Mouse (Mus musculus) kidney, postnatal 14 days (tissue): ENCODE measurements around the gene Cwc15.
"Not testable (repeated sequence)": the region's sequence is repeated elsewhere in the genome, so short reads cannot be mapped to it uniquely, and the experiment has no call there.

Experiments
- DNase-seq: peaks from one replicate; pipeline ENCODE4 v3.0.0; 2022; ENCODE audit warnings: mixed read lengths

Gene Cwc15

GRCm38 (mm10) chr9:14500023-14500915 lies at the start of gene Cwc15, which contains the start of gene Kdm4d:
Gene Cwc15 (plus strand): TSS chr9:14500617.
Gene Kdm4d (minus strand): TSS chr9:14500482.
- peak; percentile 97 for DNase-seq

- not testable (repeated sequence) for DNase-seq
Observed at GRCm38 (mm10) chr9:14451120-14451519, 49.3 kb upstream of the Cwc15 start.

- DNase-seq, result no peak
Observed at GRCm38 (mm10) chr9:14456320-14456719, 44.1 kb upstream of the Cwc15 start.

GRCm38 (mm10) chr9:14462536-14462935 lies 37.9 kb upstream of the Cwc15 start:
- DNase-seq, result not testable (repeated sequence)

- not testable (repeated sequence) for DNase-seq
Observed at GRCm38 (mm10) chr9:14463668-14464067, 36.7 kb upstream of the Cwc15 start.

- no peak for DNase-seq
Observed at GRCm38 (mm10) chr9:14498896-14499705, 1.3 kb upstream of the Cwc15 start.

- DNase-seq, result no peak
Observed at GRCm38 (mm10) chr9:14500916-14501424, 553 bp downstream of the Cwc15 start.

GRCm38 (mm10) chr9:14512633-14513445 lies 12.4 kb downstream of the Cwc15 start:
- DNase-seq, result peak; percentile 41

- no peak for DNase-seq
Observed at GRCm38 (mm10) chr9:14517296-14517695, 16.9 kb downstream of the Cwc15 start.

GRCm38 (mm10) chr9:14518105-14518504 lies 17.7 kb downstream of the Cwc15 start:
- no peak for DNase-seq

GRCm38 (mm10) chr9:14520971-14521670 lies 20.7 kb downstream of the Cwc15 start:
- DNase-seq, result peak; percentile 5

GRCm38 (mm10) chr9:14521695-14522094 lies 21.3 kb downstream of the Cwc15 start:
- no peak for DNase-seq

- DNase-seq, result peak; percentile 84
Observed at GRCm38 (mm10) chr9:14523408-14524043, 23.1 kb downstream of the Cwc15 start.

GRCm38 (mm10) chr9:14530004-14530403 lies 29.6 kb downstream of the Cwc15 start:
- no peak for DNase-seq

- DNase-seq, result no peak
Observed at GRCm38 (mm10) chr9:14532283-14532682, 31.9 kb downstream of the Cwc15 start.

GRCm38 (mm10) chr9:14533659-14534058 lies 33.2 kb downstream of the Cwc15 start:
- DNase-seq, result no peak

GRCm38 (mm10) chr9:14534833-14535456 lies 34.5 kb downstream of the Cwc15 start:
- DNase-seq, result no peak

- DNase-seq, result no peak
Observed at GRCm38 (mm10) chr9:14544034-14544757, 43.8 kb downstream of the Cwc15 start.

GRCm38 (mm10) chr9:14547584-14548365 lies 47.4 kb downstream of the Cwc15 start:
- no peak for DNase-seq
